Comparison of ENCODE assay signal across 29 mouse cellular contexts in genomic region chr2:139817275-139817674, GRCm38 (mm10).
DNase-seq lines count a peak whose midpoint lies in the region; ATAC-seq lines count a peak whose summit lies in the region.
"Had no signal": no experiment of that assay in that cellular context is flagged by ENCODE, and none has a peak within 500 bp of the region (broad histone marks: within the 10 kb centered on the region; RNA-seq: fewer than 3 reads in every experiment).

No protein-coding gene starts in this region.

- 43% methylated on average over 3 of the region's 3 CpGs for WGBS in kidney, embryonic 14.5 days
- 87% methylated on average over 3 of the region's 3 CpGs for WGBS in limb, embryonic 11.5 days

- no peak overlapping the region for H3K4me3 ChIP-seq in kidney, embryonic 14.5 days (ENCODE audit: low read length)
- H3K4me3 ChIP-seq in limb, embryonic 11.5 days (ENCODE audit: low read depth, low read length) = no peak overlapping the region
- H3K4me3 ChIP-seq: embryonic facial prominence, embryonic 12.5 days; forebrain, embryonic 10.5 days; heart, embryonic 15.5 days; hindbrain, embryonic 12.5 days; left cerebral cortex, adult 2 months; limb, embryonic 15.5 days; liver, embryonic 13.5 days; midbrain, embryonic 15.5 days; neural tube, embryonic 13.5 days had no signal

- H3K36me3 ChIP-seq in kidney, embryonic 14.5 days (ENCODE audit: control insufficient read depth, insufficient read depth, low read length) = no peaks in the 10 kb centered on the region
- no peaks in the 10 kb centered on the region for H3K36me3 ChIP-seq in limb, embryonic 11.5 days (ENCODE audit: control insufficient read depth, insufficient read depth, low read length)
- H3K36me3 ChIP-seq: embryonic facial prominence, embryonic 12.5 days; forebrain, embryonic 10.5 days; heart, embryonic 15.5 days; hindbrain, embryonic 12.5 days; limb, embryonic 15.5 days; liver, embryonic 13.5 days; midbrain, embryonic 15.5 days; neural tube, embryonic 13.5 days had no signal

- no peak overlapping the region for H3K4me2 ChIP-seq in kidney, embryonic 14.5 days (replicated peaks; ENCODE audit: low read depth, low read length)
- H3K4me2 ChIP-seq in limb, embryonic 11.5 days (ENCODE audit: low read depth, severe bottlenecking) = no peak overlapping the region
- H3K4me2 ChIP-seq: embryonic facial prominence, embryonic 12.5 days; heart, embryonic 15.5 days; hindbrain, embryonic 12.5 days; limb, embryonic 15.5 days; liver, embryonic 13.5 days; midbrain, embryonic 15.5 days; neural tube, embryonic 13.5 days had no signal

- H3K4me1 ChIP-seq in kidney, embryonic 14.5 days (ENCODE audit: control insufficient read depth, insufficient read depth, low read length) = no peaks in the 10 kb centered on the region
- H3K4me1 ChIP-seq in limb, embryonic 11.5 days (ENCODE audit: control insufficient read depth, insufficient read depth, low read length) = peaks cover 2% of the 10 kb centered on the region; the same call in 1 of the 2 replicates
- H3K4me1 ChIP-seq: heart, embryonic 15.5 days; hindbrain, embryonic 12.5 days; liver, embryonic 13.5 days; midbrain, embryonic 15.5 days; neural tube, embryonic 13.5 days had no signal

- no peak overlapping the region for H3K27ac ChIP-seq in kidney, embryonic 14.5 days (ENCODE audit: low read depth, low read length)
- H3K27ac ChIP-seq in limb, embryonic 11.5 days (replicated peaks; ENCODE audit: low read depth, low read length) = no peak overlapping the region
- H3K27ac ChIP-seq: embryonic facial prominence, embryonic 12.5 days; forebrain, embryonic 10.5 days; heart, embryonic 15.5 days; hindbrain, embryonic 12.5 days; left cerebral cortex, adult 2 months; limb, embryonic 15.5 days; liver, embryonic 13.5 days; macrophage; midbrain, embryonic 15.5 days; neural tube, embryonic 13.5 days had no signal

- no peak for DNase-seq in kidney, postnatal 25 days
- peak; percentile 5 for DNase-seq in lung, postnatal 10 days
- DNase-seq in lung, postnatal 25 days (ENCODE audit: low spot score) = no peak
- peak; percentile 11 for DNase-seq in ZHBTc4 (ENCODE audit: low read depth, low spot score)
- no peak for DNase-seq in limb, embryonic 11.5 days (ENCODE audit: low spot score)
- DNase-seq in thymus, postnatal 14 days = no peak
- DNase-seq in thymus, postnatal 4 days = no peak
- DNase-seq: adrenal gland, postnatal 14 days; B cell, adult 2 months; cerebellum, adult 11-12 months; cerebellum, adult 9-11 months; embryo, embryonic 11 days; forebrain, postnatal 0 days; kidney, adult 11 months; kidney, postnatal 10 days; liver, embryonic 13.5 days; lung, adult 18-20 months; right cerebral cortex, postnatal 4 days; thymus, adult 2 months had no signal

- no peaks in the 10 kb centered on the region for H3K27me3 ChIP-seq in kidney, embryonic 14.5 days (ENCODE audit: control insufficient read depth, insufficient read depth, low read length)
- H3K27me3 ChIP-seq in limb, embryonic 11.5 days (ENCODE audit: control insufficient read depth, insufficient read depth, low read length) = no peaks in the 10 kb centered on the region
- H3K27me3 ChIP-seq: embryonic facial prominence, embryonic 12.5 days; heart, embryonic 15.5 days; hindbrain, embryonic 12.5 days; limb, embryonic 15.5 days; liver, embryonic 13.5 days; midbrain, embryonic 15.5 days; neural tube, embryonic 13.5 days had no signal

- ATAC-seq in kidney, embryonic 14.5 days (ENCODE audit: low FRiP score, low TSS enrichment) = peak; percentile 17; the same call in 1 of the 2 replicates
- ATAC-seq in limb, embryonic 11.5 days (ENCODE audit: insufficient number of reproducible peaks, low FRiP score, low TSS enrichment, low read depth) = 0 out of 2 replicates have a peak, but pooled peaks have one; percentile 51
- ATAC-seq: forebrain, postnatal 0 days; midbrain, embryonic 15.5 days had no signal

- no peak overlapping the region for H3K9ac ChIP-seq in kidney, embryonic 14.5 days (ENCODE audit: low read depth, low read length)
- no peak overlapping the region for H3K9ac ChIP-seq in limb, embryonic 11.5 days (ENCODE audit: low read length)
- H3K9ac ChIP-seq: embryonic facial prominence, embryonic 12.5 days; forebrain, postnatal 0 days; heart, embryonic 15.5 days; hindbrain, embryonic 12.5 days; limb, embryonic 15.5 days; liver, embryonic 13.5 days; midbrain, embryonic 15.5 days; neural tube, embryonic 13.5 days had no signal

- H3K9me3 ChIP-seq in kidney, embryonic 14.5 days (ENCODE audit: control insufficient read depth, low read length) = no peaks in the 10 kb centered on the region
- H3K9me3 ChIP-seq in limb, embryonic 11.5 days (ENCODE audit: control insufficient read depth, low read length) = no peaks in the 10 kb centered on the region
- H3K9me3 ChIP-seq: embryonic facial prominence, embryonic 12.5 days; forebrain, embryonic 10.5 days; heart, embryonic 15.5 days; hindbrain, embryonic 12.5 days; limb, embryonic 15.5 days; liver, embryonic 13.5 days; midbrain, embryonic 15.5 days; neural tube, embryonic 13.5 days had no signal

Comparison
In these comparisons a context has a peak if more than half of its experiments do, and no peak if none do; other contexts are left out.
1. DNase-seq: peak in lung, postnatal 10 days (single experiment) and ZHBTc4 (single experiment); none in kidney, postnatal 25 days (0 of 2), lung, postnatal 25 days (single experiment), limb, embryonic 11.5 days (single experiment), thymus, postnatal 14 days (single experiment) and thymus, postnatal 4 days (single experiment).